Mouse (Mus musculus): Measurements from ENCODE around the gene Polr3g. TPM values are rescaled to one million over a fixed set of nuclear protein-coding genes. Genes with fewer than 3 reads are reported as not detected.
A peak's percentile ranks its signal among the peaks of the same experiment; 100 is the strongest.
"Not testable (repeated sequence)": the region's sequence is repeated elsewhere in the genome, so short reads cannot be mapped to it uniquely, and the experiment has no call there.

The Polr3g gene
- 28.5 and 38.2 TPM in 2 replicates for total RNA-seq (2014; fragmentation: Nextera tagmentation)
- total RNA-seq (2017), result 31.6 and 39.2 TPM in 2 replicates

GRCm38 (mm10) chr13:81710775-81711545, at the start of gene Polr3g, which contains the start of gene Mblac2:
Gene Polr3g (minus strand): TSS chr13:81711013.
Gene Mblac2 (plus strand): TSS chr13:81711341.
- peak; percentile 86 for ATAC-seq (replicated peaks; ENCODE audit: low FRiP score, low TSS enrichment, poor library complexity, severe bottlenecking)

DNA sequence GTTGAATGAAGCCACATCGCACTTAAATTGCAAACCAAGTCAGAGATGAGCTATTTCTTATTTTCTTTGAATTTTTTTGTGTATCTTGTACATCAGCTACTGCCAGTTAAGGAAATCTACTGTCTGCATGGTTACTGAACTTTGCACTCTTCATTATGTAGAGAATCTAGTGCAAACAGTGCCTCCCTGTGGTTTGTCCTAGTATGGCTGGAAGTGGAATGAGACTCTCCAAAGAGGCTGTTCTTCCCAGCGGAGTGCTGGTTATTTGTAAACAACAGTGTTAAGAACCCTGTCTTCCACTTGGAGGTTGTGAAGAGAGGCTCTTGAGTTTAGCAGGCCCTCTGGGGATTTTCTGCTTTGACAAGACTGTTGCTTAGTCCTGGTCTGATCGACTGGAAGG, 49.6 kb upstream of the Polr3g start:
- peak; percentile 86 for ATAC-seq (replicated peaks; ENCODE audit: low FRiP score, low TSS enrichment, poor library complexity, severe bottlenecking)

GRCm38 (mm10) chr13:81757058-81757660, 46.3 kb upstream of the Polr3g start:
- ATAC-seq (replicated peaks; ENCODE audit: low FRiP score, low TSS enrichment, poor library complexity, severe bottlenecking), result no peak

- no peak for ATAC-seq (replicated peaks; ENCODE audit: low FRiP score, low TSS enrichment, poor library complexity, severe bottlenecking)
Measured at GRCm38 (mm10) chr13:81755324-81755723, 44.5 kb upstream of the Polr3g start.

- no peak for ATAC-seq (replicated peaks; ENCODE audit: low FRiP score, low TSS enrichment, poor library complexity, severe bottlenecking)
Measured at GRCm38 (mm10) chr13:81754878-81755277, 44.1 kb upstream of the Polr3g start.

DNA sequence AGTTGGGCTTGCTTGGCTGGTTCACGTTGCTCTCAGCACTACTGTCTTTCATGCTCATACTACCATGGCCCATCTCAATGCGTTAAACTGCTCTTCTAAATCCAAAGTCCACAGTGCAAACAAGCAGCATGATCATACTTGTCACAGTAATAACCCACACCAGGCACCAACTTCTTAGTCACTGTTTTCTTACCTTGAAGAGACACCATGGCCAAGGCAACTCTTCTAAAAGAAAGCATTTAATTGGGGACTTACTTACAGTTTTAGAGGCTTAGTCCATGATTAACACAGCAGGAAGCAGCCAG, 33.2 kb upstream of the Polr3g start:
- no peak for ATAC-seq (replicated peaks; ENCODE audit: low FRiP score, low TSS enrichment, poor library complexity, severe bottlenecking)

GRCm38 (mm10) chr13:81743391-81744091, 32.7 kb upstream of the Polr3g start:
- peak; percentile 92 for ATAC-seq (replicated peaks; ENCODE audit: low FRiP score, low TSS enrichment, poor library complexity, severe bottlenecking)

DNA sequence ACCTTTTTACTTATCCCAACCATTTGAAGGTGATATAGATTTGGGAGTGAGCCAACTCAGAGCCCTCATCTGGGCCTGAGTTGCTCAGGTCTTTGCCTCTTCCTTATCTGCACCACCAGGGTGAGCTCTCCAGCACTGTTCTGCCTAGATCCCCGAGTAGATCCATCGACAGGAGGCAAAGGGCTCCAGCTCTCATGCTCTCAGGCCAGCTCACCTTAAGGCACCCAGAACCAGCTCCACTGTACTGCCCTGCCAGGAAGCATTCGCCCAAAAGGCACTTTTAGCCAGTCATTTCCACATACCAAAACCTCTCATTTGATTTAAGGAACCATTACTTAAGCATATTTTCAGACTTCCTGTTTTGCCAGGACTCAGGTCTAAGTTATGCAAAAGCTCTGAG, 30.1 kb upstream of the Polr3g start:
- peak; percentile 91 for ATAC-seq (replicated peaks; ENCODE audit: low FRiP score, low TSS enrichment, poor library complexity, severe bottlenecking)

DNA sequence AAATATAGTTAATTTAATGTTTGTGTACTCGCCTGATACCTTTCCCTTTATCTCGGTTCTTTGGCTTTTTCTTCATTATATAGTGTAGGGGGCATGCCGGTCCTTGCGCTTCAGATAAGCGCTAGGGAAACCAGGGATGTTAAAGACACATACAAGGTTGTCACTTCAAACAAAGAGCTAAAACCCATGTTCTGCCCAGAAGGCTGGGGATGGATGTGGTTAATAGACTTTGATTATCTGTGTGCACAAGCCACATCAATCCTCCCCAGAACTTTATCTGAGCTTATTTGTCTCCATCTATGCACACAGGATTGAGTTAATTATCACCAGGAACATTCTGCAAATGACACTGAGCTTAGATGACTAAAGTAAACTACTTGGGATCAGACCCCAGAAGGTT, 25.8 kb upstream of the Polr3g start:
- ATAC-seq (replicated peaks; ENCODE audit: low FRiP score, low TSS enrichment, poor library complexity, severe bottlenecking), result peak; percentile 63

DNA sequence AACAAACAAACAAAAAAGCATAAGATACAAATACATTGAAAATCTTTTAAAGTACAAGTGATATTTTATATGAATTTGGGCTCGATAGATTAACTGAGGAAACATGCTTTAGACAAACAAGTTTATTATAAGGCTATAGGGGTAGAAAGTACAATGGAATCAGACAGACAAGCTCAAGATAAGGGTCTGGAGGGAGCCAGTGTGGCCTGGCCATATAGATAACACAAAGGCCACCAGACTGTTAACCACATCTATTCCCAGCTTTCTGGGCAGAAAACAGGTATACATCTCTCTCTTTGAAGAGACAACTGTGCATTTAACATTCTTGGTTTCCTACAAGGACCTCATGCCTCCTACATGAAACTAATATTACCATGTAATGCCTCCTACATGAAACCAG, 19.5 kb upstream of the Polr3g start:
- peak; percentile 82 for ATAC-seq (replicated peaks; ENCODE audit: low FRiP score, low TSS enrichment, poor library complexity, severe bottlenecking)

DNA sequence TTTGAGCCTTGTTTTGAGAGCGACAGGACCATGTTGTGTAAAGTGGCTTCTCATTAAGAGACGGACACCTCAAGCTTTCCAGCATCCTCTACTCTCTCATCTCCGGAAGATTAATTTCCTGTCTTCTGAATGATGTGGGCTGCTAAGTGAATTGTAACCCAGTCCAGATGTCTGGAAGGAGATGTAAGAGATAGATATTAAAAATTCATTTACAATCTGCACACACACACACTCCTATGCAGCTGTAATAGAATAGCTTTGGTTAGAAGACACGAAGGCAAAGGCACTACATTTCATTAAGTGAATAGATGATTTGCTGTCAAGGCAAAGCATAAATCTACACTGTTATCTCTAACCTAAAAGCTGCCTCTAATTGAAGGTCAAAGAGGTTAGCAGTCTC, 18.3 kb upstream of the Polr3g start:
- ATAC-seq (replicated peaks; ENCODE audit: low FRiP score, low TSS enrichment, poor library complexity, severe bottlenecking), result no peak

DNA sequence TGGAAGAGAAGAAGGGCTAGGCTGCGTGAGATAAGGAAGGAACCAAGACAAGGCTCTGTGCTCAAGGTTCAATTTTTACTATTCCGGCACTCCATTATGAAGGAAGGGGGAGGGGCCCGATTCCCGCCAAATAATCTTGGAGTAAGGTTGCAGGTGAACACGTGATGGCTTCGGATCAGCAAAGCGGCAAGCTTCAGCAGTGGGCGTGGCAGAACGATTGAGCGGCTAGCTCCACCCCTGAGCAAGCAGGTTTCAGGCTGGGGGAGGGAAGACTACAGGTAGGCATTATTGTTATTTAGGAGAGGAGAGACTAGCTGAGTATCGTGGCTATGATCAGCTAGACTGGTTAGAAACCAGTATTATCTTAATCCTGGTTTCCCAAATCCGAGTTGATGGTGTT, 17.3 kb upstream of the Polr3g start:
- not testable (repeated sequence) for ATAC-seq (replicated peaks; ENCODE audit: low FRiP score, low TSS enrichment, poor library complexity, severe bottlenecking)

DNA sequence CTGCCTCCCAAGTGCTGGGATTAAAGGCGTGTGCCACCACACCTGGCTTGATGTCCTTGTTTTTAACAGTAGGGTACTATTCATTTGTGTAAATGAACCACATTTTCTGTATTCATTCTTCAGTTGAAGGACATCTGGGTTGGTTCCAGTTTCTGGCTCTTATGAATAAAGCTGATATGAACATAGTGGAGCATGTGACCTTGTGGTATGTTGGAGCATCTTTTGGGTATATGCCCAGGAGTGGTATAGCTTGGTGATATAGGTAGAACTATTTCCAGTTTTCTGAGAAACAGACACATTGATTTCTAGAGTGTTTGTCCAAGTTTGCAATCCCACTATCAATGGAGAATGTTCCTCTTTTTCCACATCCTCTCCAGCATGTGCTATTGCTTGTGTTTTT, 3.1 kb upstream of the Polr3g start:
- ATAC-seq (replicated peaks; ENCODE audit: low FRiP score, low TSS enrichment, poor library complexity, severe bottlenecking), result no peak

DNA sequence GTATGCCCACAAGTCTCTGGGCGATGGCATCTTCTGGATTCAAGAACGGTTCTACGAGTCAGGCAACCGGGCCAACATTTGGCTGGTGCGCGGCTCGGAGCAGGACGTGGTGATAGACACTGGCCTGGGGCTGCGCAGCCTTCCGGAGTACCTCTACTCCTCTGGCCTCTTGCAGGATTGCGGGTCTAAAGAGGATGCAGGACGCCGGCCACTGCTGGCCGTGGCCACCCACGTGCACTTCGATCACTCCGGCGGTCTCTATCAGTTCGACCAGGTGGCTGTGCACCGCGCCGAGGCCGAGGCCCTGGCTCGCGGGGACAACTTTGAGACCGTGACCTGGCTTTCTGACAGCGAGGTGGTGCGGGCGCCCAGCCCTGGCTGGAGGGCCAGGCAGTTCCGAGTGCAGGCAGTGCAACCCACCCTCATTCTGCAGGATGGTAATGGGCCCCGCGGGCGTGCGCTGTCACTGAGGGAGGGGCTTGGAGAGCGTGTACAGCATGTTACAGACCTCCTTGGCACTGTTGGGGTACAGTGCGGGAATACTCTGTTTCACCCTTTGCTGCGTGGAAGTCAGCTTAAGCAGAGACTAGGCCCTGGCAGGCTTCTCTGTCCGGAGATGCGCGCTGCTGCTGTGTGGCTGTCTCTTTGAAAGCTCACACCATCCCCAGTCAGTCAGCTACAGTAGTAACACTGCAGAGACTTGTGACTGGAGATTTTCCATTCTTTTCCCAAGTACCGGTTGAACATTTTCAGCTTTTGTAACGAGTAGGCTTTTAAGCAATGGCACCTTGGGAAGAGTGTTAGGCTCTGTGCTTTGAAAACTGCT, 946 bp upstream of the Polr3g start:
- ATAC-seq (replicated peaks; ENCODE audit: low FRiP score, low TSS enrichment, poor library complexity, severe bottlenecking), result peak; percentile 32

DNA sequence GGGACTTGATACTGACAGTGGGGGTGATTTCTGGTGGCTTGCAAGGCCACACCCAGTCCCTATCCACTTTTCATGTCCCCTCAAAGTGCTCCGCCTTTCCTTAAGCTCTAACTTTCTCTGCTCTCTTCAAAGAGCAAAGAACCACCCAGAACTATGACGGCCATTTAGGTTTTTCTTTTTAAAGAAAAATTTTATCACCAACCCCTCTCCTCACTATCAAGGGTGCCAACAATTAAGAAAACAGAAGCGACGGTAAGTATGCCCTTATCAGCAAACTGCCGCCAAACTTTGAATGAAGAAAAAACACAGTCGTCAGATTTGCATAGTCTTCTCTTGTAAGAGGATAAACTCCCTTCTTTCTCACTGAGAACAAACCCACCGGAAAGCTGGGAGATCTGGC, 547 bp downstream of the Polr3g start:
- peak; percentile 34 for ATAC-seq (replicated peaks; ENCODE audit: low FRiP score, low TSS enrichment, poor library complexity, severe bottlenecking)

DNA sequence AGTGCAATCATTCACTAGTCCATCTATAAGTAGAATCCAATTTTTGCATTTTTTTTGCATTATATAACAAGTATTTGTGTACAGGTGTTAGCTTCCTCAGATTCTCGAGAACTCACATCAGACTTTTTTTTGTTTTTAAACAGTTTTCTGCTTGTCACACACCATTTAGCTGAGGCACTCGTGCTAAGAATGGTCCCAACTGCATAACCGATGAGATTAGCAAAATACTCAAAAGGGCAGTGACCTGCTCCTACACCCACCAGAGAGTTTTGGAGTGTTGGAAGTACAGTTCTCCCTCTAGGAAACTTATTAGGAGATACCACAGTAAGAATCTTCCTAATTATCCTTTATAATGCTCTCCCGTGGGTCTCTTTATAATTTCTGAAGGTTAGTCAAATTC, 1.0 kb downstream of the Polr3g start:
- no peak for ATAC-seq (replicated peaks; ENCODE audit: low FRiP score, low TSS enrichment, poor library complexity, severe bottlenecking)

DNA sequence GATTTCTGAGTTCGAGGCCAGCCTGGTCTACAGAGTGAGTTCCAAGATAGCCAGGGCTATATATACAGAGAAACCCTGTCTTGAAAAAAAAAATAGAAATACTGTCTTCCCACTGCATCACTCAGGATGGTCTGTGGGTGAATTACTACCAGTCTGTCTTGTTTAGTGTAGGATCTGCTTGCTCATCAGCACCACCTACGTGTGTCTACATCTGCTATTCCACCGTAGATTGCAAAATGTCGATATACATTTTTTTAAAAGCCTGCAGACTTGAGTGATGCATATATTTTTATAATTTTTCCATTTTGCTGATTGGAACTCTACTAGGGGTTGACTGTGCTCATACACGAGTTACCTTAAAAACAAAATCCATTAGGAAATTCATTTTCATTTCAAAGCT, 4.5 kb downstream of the Polr3g start:
- ATAC-seq (replicated peaks; ENCODE audit: low FRiP score, low TSS enrichment, poor library complexity, severe bottlenecking), result no peak

GRCm38 (mm10) chr13:81703621-81704020, 7.2 kb downstream of the Polr3g start:
- ATAC-seq (replicated peaks; ENCODE audit: low FRiP score, low TSS enrichment, poor library complexity, severe bottlenecking), result no peak

DNA sequence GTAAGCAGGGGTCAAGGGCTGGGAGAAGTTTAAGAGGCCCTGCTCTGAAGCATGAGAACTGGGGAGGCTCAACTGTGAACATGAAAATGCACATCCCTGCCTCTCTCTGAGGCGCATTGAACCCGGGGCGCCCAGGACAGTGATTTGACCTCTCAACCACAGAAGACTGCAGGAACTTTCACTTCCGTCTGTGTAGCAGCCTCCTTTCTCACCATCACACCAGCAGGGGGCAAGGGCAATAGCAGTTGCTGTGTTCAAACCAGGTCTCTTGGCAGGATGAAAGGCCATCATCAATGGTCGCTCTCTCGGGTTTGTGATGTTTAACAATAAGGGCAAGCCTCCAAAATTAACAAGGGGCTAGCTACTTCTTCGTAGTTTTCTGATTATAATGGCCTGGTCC, 7.7 kb downstream of the Polr3g start:
- ATAC-seq (replicated peaks; ENCODE audit: low FRiP score, low TSS enrichment, poor library complexity, severe bottlenecking), result no peak

DNA sequence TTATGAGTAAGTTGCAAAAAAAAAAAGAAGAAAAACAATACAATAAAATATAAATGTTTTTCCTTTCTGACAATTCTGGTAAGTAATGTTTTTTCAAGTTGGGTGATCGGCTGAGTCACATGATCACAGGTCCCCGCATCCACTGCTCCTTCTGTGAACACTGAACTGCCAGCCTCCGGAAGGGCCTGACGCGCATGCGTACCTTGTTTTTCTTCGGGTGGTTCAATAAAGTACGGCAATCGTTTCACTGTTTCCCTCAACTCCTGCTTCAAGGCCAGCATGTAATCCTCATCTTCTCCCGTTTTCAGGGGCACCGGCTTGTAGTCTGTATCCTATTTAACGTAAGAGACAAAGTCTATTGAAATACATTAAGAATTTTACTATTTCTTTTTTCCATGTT, 16.4 kb downstream of the Polr3g start:
- no peak for ATAC-seq (replicated peaks; ENCODE audit: low FRiP score, low TSS enrichment, poor library complexity, severe bottlenecking)
